Mouse (Mus musculus): ENCODE results near the gene Zfp652.

DNA sequence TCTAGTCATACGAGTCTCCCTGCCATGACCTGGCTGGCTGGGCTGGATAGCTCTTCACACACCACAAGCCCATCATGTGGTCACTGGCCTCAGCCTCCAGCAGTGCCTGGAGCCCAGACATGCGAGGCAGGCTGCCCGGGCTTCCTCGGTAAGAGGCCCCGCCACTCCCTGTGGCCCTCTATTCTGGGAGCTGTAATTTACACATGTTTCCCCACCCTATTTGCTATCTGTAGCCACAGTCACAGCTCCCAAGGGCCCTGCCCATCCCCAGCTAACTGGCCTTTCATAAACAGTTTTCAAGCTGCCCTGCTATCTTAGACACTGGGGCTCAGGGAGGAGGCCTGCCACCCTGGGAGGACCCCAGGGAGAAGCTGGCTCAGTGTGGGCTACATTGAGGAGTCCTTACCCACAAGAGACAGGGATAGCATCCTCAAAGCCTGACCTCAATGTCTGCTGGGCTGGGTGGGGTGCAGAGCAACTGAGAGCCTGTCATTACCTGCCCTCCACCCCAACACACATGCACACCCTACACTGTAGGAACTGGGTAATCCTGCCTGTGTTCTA is 96.1 kb downstream of the Zfp652 start:
- TF ChIP-seq CTCF (IDR thresholded peaks at IDR 0.05; ENCODE audit: borderline replicate concordance, insufficient read depth, low read depth, low read length) (no peak), POLR2A (IDR thresholded peaks at IDR 0.05; ENCODE audit: borderline replicate concordance, insufficient read depth, low read length) (no peak)
